Mouse (Mus musculus): ENCODE results near the gene 4930523C07Rik. TPM values are rescaled to one million over a fixed set of nuclear protein-coding genes. Genes with fewer than 3 reads are reported as not detected.
A peak's percentile ranks its signal among the peaks of the same experiment; 100 is the strongest.

Gene 4930523C07Rik
- polyA plus RNA-seq (2014; fragmentation: Nextera tagmentation; extraction: Ambion mirVana) = 5.1 and 7.3 TPM in 2 replicates

DNA sequence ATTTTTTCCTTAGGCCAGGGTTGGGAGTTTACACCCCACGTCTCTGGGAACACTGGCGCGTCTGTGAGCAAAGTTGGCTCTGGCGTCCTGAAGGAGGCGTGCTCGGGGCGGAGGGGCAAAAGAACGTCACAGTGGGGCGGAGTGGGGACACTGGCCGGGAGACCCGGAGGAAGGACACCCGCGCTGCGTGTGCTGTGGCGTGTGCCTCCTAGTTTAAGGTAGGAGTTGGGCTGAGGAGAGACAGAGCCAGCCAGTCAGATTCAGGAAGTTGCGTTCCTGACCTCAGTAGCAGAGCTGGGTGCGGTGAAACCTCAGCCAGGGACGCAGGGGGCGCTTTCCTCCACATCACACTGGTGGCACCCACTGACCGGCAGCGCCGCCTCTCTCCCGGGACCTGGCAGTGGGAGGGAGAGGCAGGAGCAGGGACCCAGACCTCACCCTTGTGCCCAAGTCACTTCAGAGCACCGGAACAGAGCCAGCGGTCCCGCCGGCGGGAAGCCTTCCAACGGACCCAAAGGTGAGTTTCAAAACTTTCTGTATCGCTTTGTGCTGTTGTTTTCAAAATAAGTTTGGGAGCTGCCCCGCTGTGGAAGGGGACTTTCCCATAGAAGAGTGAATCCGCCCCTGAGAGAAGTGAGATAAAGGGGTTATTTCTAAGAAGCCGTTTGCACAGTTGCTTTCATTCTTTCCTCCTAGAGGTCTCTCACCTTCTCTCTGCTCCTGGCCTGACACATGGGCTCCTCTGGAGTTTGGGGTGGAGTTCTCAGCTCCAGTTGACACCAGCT, at the start of gene 4930523C07Rik:
Gene 4930523C07Rik (plus strand): TSS at position 146 of the 785 bp plus-strand sequence.
- peak; percentile 87 for ATAC-seq (replicated peaks; ENCODE audit: low FRiP score, low TSS enrichment, low read depth)
- Histone ChIP-seq H3K4me1 (replicated peaks; ENCODE audit: control insufficient read depth, insufficient read depth, low read length) (peaks cover 5% of the 10 kb centered on the region; the same call in 1 of the 2 replicates), H3K36me3 (ENCODE audit: control insufficient read depth, insufficient read depth, low read length) (no peaks in the 10 kb centered on the region), H3K9me3 (ENCODE audit: control insufficient read depth, low read length) (no peaks in the 10 kb centered on the region), H3K27ac (ENCODE audit: low read depth) (no peak within 1 kb of the TSS), H3K4me2 (ENCODE audit: low read length) (peak within 1 kb of the TSS; percentile 65), H3K4me3 (ENCODE audit: low read depth, low read length) (peak within 1 kb of the TSS; percentile 42), H3K9ac (ENCODE audit: low read length) (peak within 1 kb of the TSS; percentile 50), H3K27me3 (replicated peaks; ENCODE audit: control insufficient read depth, insufficient read depth, low read length) (no peaks in the 10 kb centered on the region)
- peak; percentile 74 for DNase-seq (ENCODE audit: low spot score)
- 2% methylated on average over 33 of the region's 33 CpGs for WGBS

DNA sequence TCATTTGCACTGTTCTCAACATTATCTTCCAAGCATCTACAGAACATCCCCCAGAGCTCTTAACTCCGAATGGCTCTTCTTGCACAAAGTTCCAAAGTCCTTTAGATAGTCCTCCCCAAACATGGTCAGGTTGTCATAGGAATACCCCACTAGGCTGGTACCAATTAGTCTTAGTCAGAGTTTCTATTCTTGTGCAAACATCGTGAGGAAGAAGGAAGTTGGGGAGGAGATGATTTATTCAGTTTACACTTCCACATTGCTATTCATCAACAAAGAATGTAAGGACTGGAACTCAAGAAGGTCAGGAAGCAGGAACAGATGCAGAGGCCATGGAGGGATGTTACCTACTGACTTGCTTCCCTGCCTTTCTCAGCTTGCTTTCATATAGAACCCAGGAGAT, 46.9 kb upstream of the 4930523C07Rik start:
- no peak overlapping the region for H3K4me2 ChIP-seq (ENCODE audit: low read length)
- no peak overlapping the region for H3K4me3 ChIP-seq (ENCODE audit: low read depth, low read length)
- DNase-seq (ENCODE audit: low spot score) (no peak), ATAC-seq (replicated peaks; ENCODE audit: low FRiP score, low TSS enrichment, low read depth) (no peak)
- no peaks in the 10 kb centered on the region for H3K4me1 ChIP-seq (replicated peaks; ENCODE audit: control insufficient read depth, insufficient read depth, low read length)
- no peak overlapping the region for H3K27ac ChIP-seq (ENCODE audit: low read depth)
- no peak overlapping the region for H3K9ac ChIP-seq (ENCODE audit: low read length)
- 39% methylated on average over 2 of the region's 2 CpGs for WGBS
- H3K36me3 ChIP-seq (ENCODE audit: control insufficient read depth, insufficient read depth, low read length) = no peaks in the 10 kb centered on the region
- H3K27me3 ChIP-seq (replicated peaks; ENCODE audit: control insufficient read depth, insufficient read depth, low read length) = no peaks in the 10 kb centered on the region
- H3K9me3 ChIP-seq (ENCODE audit: control insufficient read depth, low read length) = no peaks in the 10 kb centered on the region

DNA sequence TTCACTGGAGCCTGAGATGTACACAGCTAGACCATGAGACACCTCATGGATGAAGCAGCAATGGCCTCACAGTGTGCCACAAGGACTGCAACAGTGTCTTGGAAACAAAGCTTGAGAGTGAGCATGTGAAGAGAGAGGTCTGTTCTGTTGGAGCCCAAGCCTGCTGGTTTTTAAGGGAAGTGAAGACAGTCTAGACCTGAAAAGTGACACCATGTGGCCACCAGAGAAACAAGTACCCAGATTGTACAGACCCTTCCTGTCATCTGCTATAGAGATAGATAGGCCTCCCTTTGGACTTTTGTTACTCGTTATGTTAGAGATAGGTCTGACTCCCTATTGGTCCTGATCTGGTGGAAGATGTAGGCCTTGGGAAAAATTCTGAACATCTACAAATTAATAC, 45.8 kb upstream of the 4930523C07Rik start:
- no peak for ATAC-seq (replicated peaks; ENCODE audit: low FRiP score, low TSS enrichment, low read depth)
- no peaks in the 10 kb centered on the region for H3K9me3 ChIP-seq (ENCODE audit: control insufficient read depth, low read length)
- H3K27me3 ChIP-seq (replicated peaks; ENCODE audit: control insufficient read depth, insufficient read depth, low read length) = no peaks in the 10 kb centered on the region
- H3K4me1 ChIP-seq (replicated peaks; ENCODE audit: control insufficient read depth, insufficient read depth, low read length) = no peaks in the 10 kb centered on the region
- H3K36me3 ChIP-seq (ENCODE audit: control insufficient read depth, insufficient read depth, low read length) = no peaks in the 10 kb centered on the region
- H3K9ac ChIP-seq (ENCODE audit: low read length) = no peak overlapping the region
- no peak for DNase-seq (ENCODE audit: low spot score)
- no peak overlapping the region for H3K4me2 ChIP-seq (ENCODE audit: low read length)
- no peak overlapping the region for H3K27ac ChIP-seq (ENCODE audit: low read depth)
- H3K4me3 ChIP-seq (ENCODE audit: low read depth, low read length) = no peak overlapping the region
- WGBS = 80% methylated on average over 1 of the region's 1 CpGs

DNA sequence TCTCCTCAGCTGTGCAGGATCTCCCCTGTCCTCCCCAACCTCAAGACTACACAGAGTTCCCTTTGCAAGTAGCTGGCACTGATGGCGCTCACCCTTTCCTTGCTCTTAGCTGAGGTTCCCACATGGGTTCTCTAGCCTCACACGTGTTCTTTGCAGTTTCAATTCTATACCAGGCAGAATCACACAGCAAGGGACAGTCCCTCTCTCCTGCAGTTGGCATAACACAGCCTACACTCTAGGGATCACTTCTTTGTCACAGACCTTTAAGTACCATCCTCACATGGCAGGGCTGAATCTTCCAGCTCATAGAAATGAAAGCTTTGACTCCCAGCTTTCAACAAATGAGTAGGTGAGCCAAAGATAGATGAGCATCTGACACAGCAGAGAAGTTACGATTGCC, 45.0 kb upstream of the 4930523C07Rik start:
- Histone ChIP-seq H3K36me3 (ENCODE audit: control insufficient read depth, insufficient read depth, low read length) (no peaks in the 10 kb centered on the region), H3K27ac (ENCODE audit: low read depth) (no peak overlapping the region), H3K4me2 (ENCODE audit: low read length) (no peak overlapping the region), H3K27me3 (replicated peaks; ENCODE audit: control insufficient read depth, insufficient read depth, low read length) (no peaks in the 10 kb centered on the region), H3K4me1 (replicated peaks; ENCODE audit: control insufficient read depth, insufficient read depth, low read length) (no peaks in the 10 kb centered on the region), H3K4me3 (ENCODE audit: low read depth, low read length) (no peak overlapping the region), H3K9ac (ENCODE audit: low read length) (no peak overlapping the region), H3K9me3 (ENCODE audit: control insufficient read depth, low read length) (no peaks in the 10 kb centered on the region)
- ATAC-seq (replicated peaks; ENCODE audit: low FRiP score, low TSS enrichment, low read depth) = no peak
- no peak for DNase-seq (ENCODE audit: low spot score)
- WGBS = 76% methylated on average over 3 of the region's 3 CpGs

DNA sequence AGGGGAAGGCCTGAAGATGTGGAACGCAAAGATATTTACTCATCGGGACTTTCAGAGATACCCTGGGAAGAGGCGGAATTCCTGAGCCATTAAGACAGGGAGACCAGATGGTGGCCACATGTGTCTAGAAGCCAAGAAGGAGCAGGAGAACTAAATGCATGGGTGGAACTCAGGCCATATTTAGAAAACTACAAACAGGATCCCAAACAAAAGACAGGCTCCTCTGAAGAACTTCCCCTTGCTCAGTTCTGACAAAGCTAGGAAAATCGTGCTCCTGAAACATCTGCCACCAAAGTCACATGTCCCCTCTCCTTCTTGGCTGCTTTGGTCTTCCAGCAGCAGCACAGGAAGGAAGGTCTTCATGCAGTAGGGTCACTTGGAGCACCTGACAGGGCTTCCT, 38.9 kb upstream of the 4930523C07Rik start:
- DNase-seq (ENCODE audit: low spot score) (no peak), ATAC-seq (replicated peaks; ENCODE audit: low FRiP score, low TSS enrichment, low read depth) (no peak)
- H3K4me2 ChIP-seq (ENCODE audit: low read length) = no peak overlapping the region
- no peak overlapping the region for H3K27ac ChIP-seq (ENCODE audit: low read depth)
- no peaks in the 10 kb centered on the region for H3K4me1 ChIP-seq (replicated peaks; ENCODE audit: control insufficient read depth, insufficient read depth, low read length)
- no peak overlapping the region for H3K9ac ChIP-seq (ENCODE audit: low read length)
- no peaks in the 10 kb centered on the region for H3K27me3 ChIP-seq (replicated peaks; ENCODE audit: control insufficient read depth, insufficient read depth, low read length)
- no peaks in the 10 kb centered on the region for H3K9me3 ChIP-seq (ENCODE audit: control insufficient read depth, low read length)
- no peak overlapping the region for H3K4me3 ChIP-seq (ENCODE audit: low read depth, low read length)
- 70% methylated on average over 4 of the region's 4 CpGs for WGBS
- no peaks in the 10 kb centered on the region for H3K36me3 ChIP-seq (ENCODE audit: control insufficient read depth, insufficient read depth, low read length)

DNA sequence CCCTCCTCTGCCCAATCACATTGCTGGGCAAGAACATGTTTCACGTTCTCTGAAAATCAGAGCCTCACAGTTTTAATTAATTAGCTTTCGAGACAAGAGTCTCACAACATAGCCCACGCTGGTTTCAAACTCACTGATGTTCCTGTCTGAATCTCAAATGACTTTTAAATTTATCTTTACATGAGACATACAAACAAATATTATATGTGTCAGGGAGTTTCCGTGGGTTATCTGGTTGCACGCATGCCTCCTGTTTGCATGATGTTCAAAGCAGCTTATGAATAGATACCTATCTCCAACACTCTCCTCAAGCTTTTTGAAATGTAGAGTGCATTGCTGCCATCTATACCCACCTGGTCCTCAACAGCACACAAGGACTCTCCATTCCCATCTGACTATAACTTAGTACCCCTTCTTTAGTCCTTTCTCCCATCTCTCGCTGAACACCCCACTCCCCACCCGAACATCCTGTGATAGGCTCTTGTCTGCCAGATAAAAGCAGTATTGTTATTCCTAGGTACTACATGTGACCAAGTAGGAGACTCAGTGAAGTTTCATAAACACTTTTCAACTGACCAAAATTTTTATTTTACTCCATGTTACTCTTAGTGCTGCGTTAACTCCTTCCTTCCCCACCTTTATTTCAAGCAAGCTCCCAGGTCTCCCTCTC, 37.1 kb upstream of the 4930523C07Rik start:
- no peaks in the 10 kb centered on the region for H3K36me3 ChIP-seq (ENCODE audit: control insufficient read depth, insufficient read depth, low read length)
- H3K9me3 ChIP-seq (ENCODE audit: control insufficient read depth, low read length) = no peaks in the 10 kb centered on the region
- H3K4me1 ChIP-seq (replicated peaks; ENCODE audit: control insufficient read depth, insufficient read depth, low read length) = no peaks in the 10 kb centered on the region
- DNase-seq (ENCODE audit: low spot score) (no peak), ATAC-seq (replicated peaks; ENCODE audit: low FRiP score, low TSS enrichment, low read depth) (no peak)
- no peak overlapping the region for H3K4me3 ChIP-seq (ENCODE audit: low read depth, low read length)
- no peak overlapping the region for H3K9ac ChIP-seq (ENCODE audit: low read length)
- no peak overlapping the region for H3K27ac ChIP-seq (ENCODE audit: low read depth)
- H3K4me2 ChIP-seq (ENCODE audit: low read length) = no peak overlapping the region
- no peaks in the 10 kb centered on the region for H3K27me3 ChIP-seq (replicated peaks; ENCODE audit: control insufficient read depth, insufficient read depth, low read length)
- WGBS = 96% methylated on average over 8 of the region's 8 CpGs

DNA sequence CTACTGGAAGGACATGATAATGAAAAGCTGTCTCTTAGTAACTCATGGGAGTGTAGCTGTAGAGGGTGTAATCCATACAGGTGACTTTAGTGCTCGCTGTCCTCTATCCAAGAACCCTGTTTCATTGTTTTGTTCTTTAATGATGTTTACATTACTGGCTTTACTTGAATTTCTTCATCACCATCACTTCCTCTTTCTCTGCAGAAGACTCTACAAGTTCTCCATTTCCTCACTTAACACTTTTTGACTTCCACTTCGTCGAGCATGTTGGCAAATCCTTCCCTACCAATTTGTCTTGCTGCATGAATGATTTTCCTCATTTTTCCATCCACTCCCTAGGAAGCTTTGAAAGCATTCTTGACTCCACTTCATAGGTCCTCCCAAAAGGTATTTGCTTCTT, 31.1 kb upstream of the 4930523C07Rik start:
- H3K27ac ChIP-seq (ENCODE audit: low read depth) = no peak overlapping the region
- no peaks in the 10 kb centered on the region for H3K4me1 ChIP-seq (replicated peaks; ENCODE audit: control insufficient read depth, insufficient read depth, low read length)
- ATAC-seq (replicated peaks; ENCODE audit: low FRiP score, low TSS enrichment, low read depth) = no peak
- H3K4me3 ChIP-seq (ENCODE audit: low read depth, low read length) = no peak overlapping the region
- H3K36me3 ChIP-seq (ENCODE audit: control insufficient read depth, insufficient read depth, low read length) = no peaks in the 10 kb centered on the region
- DNase-seq (ENCODE audit: low spot score) = no peak
- no peaks in the 10 kb centered on the region for H3K27me3 ChIP-seq (replicated peaks; ENCODE audit: control insufficient read depth, insufficient read depth, low read length)
- H3K9me3 ChIP-seq (ENCODE audit: control insufficient read depth, low read length) = no peaks in the 10 kb centered on the region
- H3K4me2 ChIP-seq (ENCODE audit: low read length) = no peak overlapping the region
- 83% methylated on average over 3 of the region's 3 CpGs for whole genome bisulfite sequencing
- no peak overlapping the region for H3K9ac ChIP-seq (ENCODE audit: low read length)

DNA sequence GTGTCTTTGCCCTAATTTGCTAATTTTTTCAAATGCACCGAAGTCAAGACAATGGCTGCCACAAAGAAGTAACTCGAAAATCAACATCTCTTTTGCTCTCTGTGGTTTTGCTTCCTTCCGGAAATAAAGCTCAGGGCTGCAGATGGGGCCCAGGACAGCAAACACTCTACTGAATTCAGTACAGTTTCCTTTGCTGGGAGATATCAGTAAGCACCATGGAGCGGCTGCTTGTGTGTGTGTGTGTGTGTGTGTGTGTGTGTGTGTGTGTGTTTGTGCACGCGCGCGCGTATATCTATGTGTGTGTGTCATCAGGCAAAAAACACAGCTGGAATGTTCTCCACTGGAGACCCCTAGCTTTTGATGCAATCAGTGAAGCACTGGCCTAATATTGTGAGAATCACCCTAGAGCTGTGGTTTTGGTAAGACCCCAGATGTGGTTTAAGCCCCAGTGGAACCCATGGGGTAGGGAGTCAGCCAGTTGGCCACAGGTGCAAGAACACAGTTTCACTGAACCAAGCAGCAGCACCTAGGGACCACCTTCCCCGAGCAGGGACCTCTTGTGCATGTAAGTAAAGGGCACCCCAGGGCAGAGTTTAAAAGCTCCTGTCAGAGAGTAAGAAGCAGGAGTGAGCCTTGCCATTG, 19.7 kb upstream of the 4930523C07Rik start:
- H3K9ac ChIP-seq (ENCODE audit: low read length) = no peak overlapping the region
- H3K9me3 ChIP-seq (ENCODE audit: control insufficient read depth, low read length) = no peaks in the 10 kb centered on the region
- 86% methylated on average over 10 of the region's 10 CpGs for WGBS
- ATAC-seq (replicated peaks; ENCODE audit: low FRiP score, low TSS enrichment, low read depth) (no peak), DNase-seq (ENCODE audit: low spot score) (no peak)
- H3K27me3 ChIP-seq (replicated peaks; ENCODE audit: control insufficient read depth, insufficient read depth, low read length) = no peaks in the 10 kb centered on the region
- H3K27ac ChIP-seq (ENCODE audit: low read depth) = no peak overlapping the region
- no peak overlapping the region for H3K4me3 ChIP-seq (ENCODE audit: low read depth, low read length)
- no peaks in the 10 kb centered on the region for H3K36me3 ChIP-seq (ENCODE audit: control insufficient read depth, insufficient read depth, low read length)
- no peak overlapping the region for H3K4me2 ChIP-seq (ENCODE audit: low read length)
- no peaks in the 10 kb centered on the region for H3K4me1 ChIP-seq (replicated peaks; ENCODE audit: control insufficient read depth, insufficient read depth, low read length)

Data from intestine, embryonic 14.5 days (tissue).